Mouse (Mus musculus) thymus, adult 2 months (tissue): ENCODE data around the gene Pde4d.

Source experiments
- CTCF ChIP-seq: fragments of 200-500 bp; IDR thresholded peaks from 2 replicates; pipeline ENCODE4 v1.5.1; 2012; ENCODE audit warnings: mild to moderate bottlenecking, control low read depth, low read length, moderate library complexity, borderline replicate concordance; ENCODE audit not compliant: control insufficient read depth, poor library complexity, insufficient read depth; ENCODE audit errors: extremely low read depth
- POLR2A ChIP-seq: fragments of 200-500 bp; IDR thresholded peaks from 2 replicates; pipeline ENCODE4 v1.6.1; 2012; ENCODE audit warnings: mild to moderate bottlenecking, low read length, control low read depth, moderate library complexity; ENCODE audit not compliant: control insufficient read depth, poor library complexity, insufficient read depth; ENCODE audit errors: extremely low read depth

DNA sequence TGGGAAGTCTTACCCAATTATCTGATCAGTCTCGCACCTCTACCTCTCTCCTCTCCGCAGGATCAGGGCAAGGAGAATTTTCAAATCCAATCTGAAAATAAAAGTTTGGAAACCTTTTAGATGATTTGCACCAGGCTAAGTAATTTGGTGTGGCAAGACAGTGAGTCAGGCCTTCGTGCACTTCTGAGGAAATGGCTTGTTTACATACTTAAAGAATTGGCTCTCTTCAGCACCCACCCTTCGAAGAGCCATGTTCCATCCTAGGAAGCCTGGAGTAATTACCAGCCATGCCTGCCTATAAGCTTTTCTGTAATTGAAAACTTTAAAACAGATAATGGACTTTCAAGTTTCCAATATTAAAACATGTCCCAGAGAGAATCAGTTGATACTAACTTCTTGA lies 1352.5 kb downstream of the Pde4d start:
- TF ChIP-seq CTCF = no peak
- TF ChIP-seq POLR2A = no peak
